Mouse (Mus musculus): Measurements from ENCODE around the gene 4933402J07Rik. TPM values are rescaled to one million over a fixed set of nuclear protein-coding genes. Genes with fewer than 3 reads are reported as not detected.

4933402J07Rik gene
- polyA plus RNA-seq, 1 experiment from 2014 or later: not detected

GRCm38 (mm10) chr8:87629656-87630055 lies 66.0 kb downstream of the 4933402J07Rik start:
- 30% methylated on average over 6 of the region's 6 CpGs for WGBS

GRCm38 (mm10) chr8:87631776-87632175 lies 68.1 kb downstream of the 4933402J07Rik start:
- ATAC-seq (ENCODE audit: low FRiP score, low TSS enrichment) (no peak), DNase-seq (ENCODE audit: low spot score) (no peak)
- Histone ChIP-seq H3K4me1 (replicated peaks; ENCODE audit: control insufficient read depth, insufficient read depth) (no peaks in the 10 kb centered on the region), H3K4me3 (ENCODE audit: low read depth, low read length) (no peak overlapping the region), H3K36me3 (ENCODE audit: control insufficient read depth, insufficient read depth, low read length) (no peaks in the 10 kb centered on the region), H3K9ac (ENCODE audit: low read length) (no peak overlapping the region), H3K4me2 (replicated peaks; ENCODE audit: low read depth) (no peak overlapping the region), H3K27ac (replicated peaks) (no peak overlapping the region), H3K27me3 (ENCODE audit: control insufficient read depth, insufficient read depth, low read length) (no peaks in the 10 kb centered on the region), H3K9me3 (ENCODE audit: control insufficient read depth, low read length) (no peaks in the 10 kb centered on the region)
- WGBS: 78% methylated on average over 7 of the region's 7 CpGs
- TF ChIP-seq EP300 (optimal IDR thresholded peaks at IDR 0.05) (no peak), CTCF (IDR thresholded peaks at IDR 0.05; ENCODE audit: low read depth) (no peak)

More at GRCm38 (mm10) chr8:87629656-87630055, 66.0 kb downstream of the 4933402J07Rik start:
- Histone ChIP-seq H3K4me3 (ENCODE audit: low read depth, low read length) (no peak overlapping the region), H3K9me3 (ENCODE audit: control insufficient read depth, low read length) (0 out of 2 replicates have a peak, but pooled peaks cover 2% of the 10 kb centered on the region), H3K36me3 (ENCODE audit: control insufficient read depth, insufficient read depth, low read length) (no peaks in the 10 kb centered on the region), H3K9ac (ENCODE audit: low read length) (no peak overlapping the region), H3K27ac (replicated peaks) (no peak overlapping the region), H3K4me2 (replicated peaks; ENCODE audit: low read depth) (no peak overlapping the region), H3K27me3 (ENCODE audit: control insufficient read depth, insufficient read depth, low read length) (no peaks in the 10 kb centered on the region), H3K4me1 (replicated peaks; ENCODE audit: control insufficient read depth, insufficient read depth) (no peaks in the 10 kb centered on the region)
- TF ChIP-seq CTCF (IDR thresholded peaks at IDR 0.05; ENCODE audit: low read depth): no peak
- no peak for TF ChIP-seq EP300 (optimal IDR thresholded peaks at IDR 0.05)
- DNase-seq (ENCODE audit: low spot score) (no peak), ATAC-seq (ENCODE audit: low FRiP score, low TSS enrichment) (no peak)

GRCm38 (mm10) chr8:87636226-87636742 lies 72.6 kb downstream of the 4933402J07Rik start:
- Histone ChIP-seq H3K36me3 (ENCODE audit: control insufficient read depth, insufficient read depth, low read length) (no peaks in the 10 kb centered on the region), H3K9me3 (ENCODE audit: control insufficient read depth, low read length) (no peaks in the 10 kb centered on the region), H3K4me2 (replicated peaks; ENCODE audit: low read depth) (no peak overlapping the region), H3K27ac (replicated peaks) (no peak overlapping the region), H3K9ac (ENCODE audit: low read length) (no peak overlapping the region), H3K4me1 (replicated peaks; ENCODE audit: control insufficient read depth, insufficient read depth) (no peaks in the 10 kb centered on the region), H3K27me3 (ENCODE audit: control insufficient read depth, insufficient read depth, low read length) (no peaks in the 10 kb centered on the region), H3K4me3 (ENCODE audit: low read depth, low read length) (no peak overlapping the region)
- WGBS: 66% methylated on average over 11 of the region's 11 CpGs
- no peak for ATAC-seq (ENCODE audit: low FRiP score, low TSS enrichment)
- TF ChIP-seq EP300 (optimal IDR thresholded peaks at IDR 0.05) (no peak), CTCF (IDR thresholded peaks at IDR 0.05; ENCODE audit: low read depth) (no peak)
- no peak for DNase-seq (ENCODE audit: low spot score)

Other genes with a start within 250 kb of the 4933402J07Rik start
- 0.05 and 0.08 TPM in 2 replicates for gene Cbln1, start 91.2 kb upstream of the 4933402J07Rik start, polyA plus RNA-seq (2015; fragmentation: Nextera tagmentation; extraction: Ambion mirVana)

Measured in stomach, postnatal 0 days (tissue).